Comparison of ENCODE assay signal across 23 mouse cellular contexts in genomic region chr1:78825246-78825645, GRCm38 (mm10). TPM values are rescaled to one million over a fixed set of nuclear protein-coding genes. Genes with fewer than 3 reads are reported as not detected.
DNase-seq lines count a peak whose midpoint lies in the region; ATAC-seq and TF ChIP-seq lines count a peak whose summit lies in the region.
"Had no signal": no experiment of that assay in that cellular context is flagged by ENCODE, and none has a peak within 500 bp of the region (broad histone marks: within the 10 kb centered on the region; RNA-seq: fewer than 3 reads in every experiment).

No protein-coding gene starts in this region.

- no peaks in the 10 kb centered on the region for H3K27me3 ChIP-seq in kidney, embryonic 16.5 days (ENCODE audit: insufficient read depth, low read length)
- H3K27me3 ChIP-seq in hindbrain, postnatal 0 days (ENCODE audit: insufficient read depth, low read length) = no peaks in the 10 kb centered on the region
- H3K27me3 ChIP-seq: CH12.LX; embryonic facial prominence, embryonic 15.5 days; forebrain, embryonic 15.5 days; hindbrain, embryonic 12.5 days had no signal

- TF ChIP-seq CTCF in hindbrain, postnatal 0 days (IDR thresholded peaks at IDR 0.05; ENCODE audit: low read depth) = no peak

- ATAC-seq in kidney, embryonic 16.5 days (ENCODE audit: low FRiP score, low TSS enrichment) = no peak
- no peak for ATAC-seq in hindbrain, postnatal 0 days
- ATAC-seq: forebrain, embryonic 15.5 days; hindbrain, embryonic 16.5 days had no signal

- H3K27ac ChIP-seq in kidney, embryonic 16.5 days (ENCODE audit: low read length) = no peak overlapping the region
- no peak overlapping the region for H3K27ac ChIP-seq in hindbrain, postnatal 0 days
- H3K27ac ChIP-seq: embryonic facial prominence, embryonic 15.5 days; forebrain, embryonic 15.5 days; heart, embryonic 10.5 days; hindbrain, embryonic 12.5 days had no signal

- peak; percentile 43 for DNase-seq in adrenal gland, postnatal 14 days
- no peak for DNase-seq in adrenal gland, adult 8-10 months
- peak; percentile 67 to 84 for DNase-seq in kidney, adult 8-10 months
- DNase-seq in NIH3T3 (ENCODE audit: low read depth) = peak; percentile 29
- DNase-seq in kidney, postnatal 36 days = peak; percentile 80 to 84
- no peak for DNase-seq in hindbrain, postnatal 0 days (ENCODE audit: low spot score)
- DNase-seq: cerebellum, adult 11 months; cerebellum, adult 8-10 months; cerebellum, postnatal 14 days; embryo, embryonic 11 days; gastrocnemius, postnatal 10 days; heart, adult 18-20 months; heart, postnatal 10 days; heart, postnatal 4 days had no signal

- no peak overlapping the region for H3K4me3 ChIP-seq in kidney, embryonic 16.5 days (ENCODE audit: low read length)
- H3K4me3 ChIP-seq in hindbrain, postnatal 0 days (ENCODE audit: low read length) = no peak overlapping the region
- H3K4me3 ChIP-seq: embryonic facial prominence, embryonic 15.5 days; erythroblast, embryonic 14.5 days; forebrain, embryonic 15.5 days; heart, embryonic 10.5 days; hindbrain, embryonic 12.5 days had no signal

- no peaks in the 10 kb centered on the region for H3K36me3 ChIP-seq in kidney, embryonic 16.5 days (ENCODE audit: insufficient read depth, low read length)
- H3K36me3 ChIP-seq in hindbrain, postnatal 0 days (ENCODE audit: insufficient read depth, low read length) = no peaks in the 10 kb centered on the region
- H3K36me3 ChIP-seq: embryonic facial prominence, embryonic 15.5 days; forebrain, embryonic 15.5 days; heart, embryonic 10.5 days; hindbrain, embryonic 12.5 days had no signal

- H3K4me1 ChIP-seq in kidney, embryonic 16.5 days (ENCODE audit: insufficient read depth, low read length) = peaks cover 16% of the 10 kb centered on the region
- peaks cover 10% of the 10 kb centered on the region; the same call in 1 of the 2 replicates for H3K4me1 ChIP-seq in hindbrain, postnatal 0 days (ENCODE audit: insufficient read depth, low read length)
- H3K4me1 ChIP-seq: heart, embryonic 10.5 days had no signal

- H3K4me2 ChIP-seq in kidney, embryonic 16.5 days (replicated peaks; ENCODE audit: low read depth, low read length) = no peak overlapping the region
- H3K4me2 ChIP-seq in hindbrain, postnatal 0 days (ENCODE audit: low read depth, low read length) = no peak overlapping the region
- H3K4me2 ChIP-seq: embryonic facial prominence, embryonic 15.5 days; forebrain, embryonic 15.5 days; hindbrain, embryonic 12.5 days had no signal

- WGBS in kidney, embryonic 16.5 days = 74% methylated on average over 3 of the region's 3 CpGs
- WGBS in hindbrain, postnatal 0 days = 87% methylated on average over 3 of the region's 3 CpGs

- H3K9ac ChIP-seq in kidney, embryonic 16.5 days (replicated peaks; ENCODE audit: low read length) = no peak overlapping the region
- H3K9ac ChIP-seq in hindbrain, postnatal 0 days (replicated peaks; ENCODE audit: low read length) = no peak overlapping the region
- H3K9ac ChIP-seq: embryonic facial prominence, embryonic 15.5 days; forebrain, embryonic 15.5 days; hindbrain, embryonic 12.5 days had no signal

- H3K9me3 ChIP-seq in kidney, embryonic 16.5 days (ENCODE audit: low read length) = no peaks in the 10 kb centered on the region
- no peaks in the 10 kb centered on the region for H3K9me3 ChIP-seq in hindbrain, postnatal 0 days (ENCODE audit: low read length)
- H3K9me3 ChIP-seq: embryonic facial prominence, embryonic 15.5 days; forebrain, embryonic 15.5 days; heart, embryonic 10.5 days; hindbrain, embryonic 12.5 days had no signal

RNA-seq across cellular contexts. Expression of gene Kcne4, which starts 8.7 kb away (rescaled TPM):
- 6.5 and 8.2 TPM in 2 replicates for total RNA-seq in adrenal gland, postnatal 14 days (2021)
- 1 to 10 TPM; 6.7 to 9.8 (median 8.4) TPM for total RNA-seq in adrenal gland, adult 8-10 months (2022)
- polyA plus RNA-seq in kidney, embryonic 16.5 days (2015; fragmentation: Nextera tagmentation; extraction: Ambion mirVana) = 9.8 and 10.6 TPM in 2 replicates
- 0.79 and 2.0 TPM in 2 replicates for total RNA-seq in hindbrain, postnatal 0 days (2014; rRNA removed)
- 1.5 and 1.7 TPM in 2 replicates for polyA plus RNA-seq in hindbrain, postnatal 0 days (2015; fragmentation: Nextera tagmentation; extraction: Ambion mirVana)
- total RNA-seq: CH12.LX; common myeloid progenitor, adult 5-6 weeks had no signal
- polyA plus RNA-seq: erythroblast, embryonic 14.5 days had no signal

Comparison
In these comparisons a context has a peak if more than half of its experiments do, and no peak if none do; other contexts are left out.
1. DNase-seq: peak in adrenal gland, postnatal 14 days (single experiment), kidney, adult 8-10 months (2 of 2), NIH3T3 (single experiment) and kidney, postnatal 36 days (2 of 2); none in adrenal gland, adult 8-10 months (single experiment) and hindbrain, postnatal 0 days (single experiment).